Mouse (Mus musculus): Measurements from ENCODE around the gene Set. TPM values are rescaled to one million over a fixed set of nuclear protein-coding genes. Genes with fewer than 3 reads are reported as not detected.

Set gene
- polyA plus RNA-seq, 1 experiment from 2014 or later, result 870 TPM

DNA sequence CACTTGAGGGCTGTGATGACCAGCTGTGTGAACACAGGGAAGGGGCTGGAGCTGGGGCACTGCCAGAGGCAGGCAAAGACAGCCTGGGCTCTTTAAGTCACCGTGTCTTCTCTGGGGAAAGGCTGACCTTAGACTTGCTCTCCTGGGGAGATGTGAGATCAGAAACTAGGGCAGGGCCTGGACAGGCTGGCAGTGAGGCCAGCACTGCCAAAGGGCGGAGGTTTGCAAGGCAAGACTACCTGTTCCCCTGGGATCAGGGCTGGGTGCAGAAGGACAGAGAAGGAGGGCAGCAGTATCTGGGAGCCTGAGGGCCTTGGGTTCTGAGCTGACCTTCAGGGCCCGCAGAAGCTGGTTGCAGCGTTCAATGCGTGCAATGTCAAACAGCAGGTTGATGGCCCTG, 50.5 kb downstream of the Set start:
- H3K4me3 ChIP-seq, result no peak overlapping the region
- H3K36me3 ChIP-seq (replicated peaks), result peaks cover 92% of the 10 kb centered on the region

DNA sequence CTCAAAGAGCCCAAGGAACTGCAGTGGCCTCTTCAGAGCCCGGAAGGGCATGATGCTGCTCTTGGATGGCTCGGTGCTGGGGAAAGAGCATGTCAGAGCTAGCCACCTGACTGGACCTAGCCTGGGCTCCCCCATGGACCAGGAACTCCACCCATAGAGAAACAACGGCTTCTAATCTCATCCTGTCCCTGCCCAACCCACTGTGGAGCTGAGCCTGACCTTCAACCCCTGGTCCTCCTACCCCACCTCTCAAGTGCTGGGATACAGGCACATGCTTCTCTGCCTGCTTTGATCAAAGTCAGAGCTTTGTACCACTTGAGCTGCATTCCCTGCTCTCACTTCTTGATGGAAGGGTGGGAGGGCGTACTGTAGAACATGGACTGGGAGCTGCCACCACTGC, 51.1 kb downstream of the Set start:
- Histone ChIP-seq H3K27ac (replicated peaks) (no peak overlapping the region), H3K9me3 (no peaks in the 10 kb centered on the region), H3K4me1 (no peaks in the 10 kb centered on the region), H3K27me3 (replicated peaks; ENCODE audit: low read depth, poor library complexity, severe bottlenecking) (no peaks in the 10 kb centered on the region), H3K36me3 (replicated peaks) (peaks cover 92% of the 10 kb centered on the region), H3K4me3 (no peak overlapping the region)
- WGBS, result 90% methylated on average over 4 of the region's 4 CpGs
- no peak for DNase-seq (ENCODE audit: low spot score)

More for the DNA sequence above, 50.5 kb downstream of the Set start:
- no peaks in the 10 kb centered on the region for H3K9me3 ChIP-seq
- H3K27ac ChIP-seq (replicated peaks), result no peak overlapping the region
- no peak for DNase-seq (ENCODE audit: low spot score)
- WGBS, result 94% methylated on average over 5 of the region's 5 CpGs
- no peaks in the 10 kb centered on the region for H3K4me1 ChIP-seq
- H3K27me3 ChIP-seq (replicated peaks; ENCODE audit: low read depth, poor library complexity, severe bottlenecking), result no peaks in the 10 kb centered on the region

DNA sequence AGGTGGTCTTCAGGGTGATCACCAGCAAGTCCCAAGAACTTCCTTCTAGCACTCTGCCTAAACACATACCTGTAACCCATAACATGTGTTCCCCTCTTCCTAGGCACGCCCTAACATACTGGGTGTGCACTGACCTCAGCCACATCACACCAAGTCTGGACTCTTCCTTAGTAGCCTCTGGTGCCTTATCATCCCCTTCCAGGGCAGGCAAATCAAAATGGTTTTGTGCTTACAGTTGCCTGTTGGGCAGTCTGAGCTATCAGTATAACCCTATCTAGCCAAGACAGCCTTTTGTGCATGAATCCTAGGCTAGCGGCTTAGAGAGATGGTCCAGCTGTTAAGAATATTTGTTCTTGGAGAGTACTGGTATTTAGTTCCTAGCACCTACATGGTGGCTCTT, 54.3 kb downstream of the Set start:
- no peak for DNase-seq (ENCODE audit: low spot score)
- peaks cover 72% of the 10 kb centered on the region for H3K36me3 ChIP-seq (replicated peaks)
- WGBS, result 87% methylated on average over 2 of the region's 2 CpGs

DNA sequence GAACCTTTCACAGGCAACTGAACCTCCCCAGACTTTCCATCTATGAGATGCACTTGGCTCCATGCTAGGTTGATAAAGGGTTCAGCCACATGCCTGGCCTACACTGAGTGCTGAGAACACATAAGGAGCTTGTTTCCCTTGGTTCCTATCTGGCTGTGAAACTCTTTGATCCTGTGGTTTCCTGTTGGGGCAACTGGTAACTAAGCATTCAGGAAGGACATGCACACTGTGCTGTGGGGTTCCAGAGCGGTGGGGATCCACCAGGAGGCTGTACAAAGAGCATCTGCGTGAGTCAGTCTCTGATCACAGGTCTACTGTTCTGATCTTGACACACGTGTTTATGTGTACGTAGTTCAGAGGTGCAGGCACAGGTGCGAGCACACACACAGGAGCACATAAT, 55.4 kb downstream of the Set start:
- DNase-seq (ENCODE audit: low spot score), result no peak
- no peaks in the 10 kb centered on the region for H3K27me3 ChIP-seq (replicated peaks; ENCODE audit: low read depth, poor library complexity, severe bottlenecking)
- H3K36me3 ChIP-seq (replicated peaks), result peaks cover 61% of the 10 kb centered on the region
- 97% methylated on average over 5 of the region's 5 CpGs for WGBS
- H3K4me3 ChIP-seq, result no peak overlapping the region
- H3K4me1 ChIP-seq, result no peaks in the 10 kb centered on the region
- H3K9me3 ChIP-seq, result no peaks in the 10 kb centered on the region
- no peak overlapping the region for H3K27ac ChIP-seq (replicated peaks)

More for the DNA sequence above, 54.3 kb downstream of the Set start:
- H3K4me3 ChIP-seq, result no peak overlapping the region
- H3K4me1 ChIP-seq, result no peaks in the 10 kb centered on the region
- no peaks in the 10 kb centered on the region for H3K27me3 ChIP-seq (replicated peaks; ENCODE audit: low read depth, poor library complexity, severe bottlenecking)
- H3K9me3 ChIP-seq, result no peaks in the 10 kb centered on the region
- H3K27ac ChIP-seq (replicated peaks), result no peak overlapping the region

DNA sequence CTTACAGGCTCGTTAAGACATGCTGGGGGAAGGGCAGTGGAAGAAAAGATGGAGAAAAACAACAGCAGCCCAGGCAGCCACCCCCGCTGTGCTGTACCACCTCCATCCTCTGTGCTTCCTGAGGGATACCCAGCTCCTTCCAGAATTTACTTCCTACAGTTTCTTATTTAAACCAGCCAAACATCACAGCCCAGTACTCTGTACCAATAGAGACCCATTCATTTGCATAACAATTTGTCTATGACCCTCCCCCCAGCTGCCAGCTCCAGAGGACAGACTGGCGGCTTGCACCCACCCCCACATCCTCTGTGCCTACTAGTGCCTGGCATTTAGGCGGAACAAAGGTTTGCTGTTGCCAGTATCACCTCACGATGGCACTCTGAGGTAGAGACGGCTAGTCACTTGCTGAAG, 62.5 kb downstream of the Set start:
- peak overlapping the region; percentile 2; the same call in 1 of the 2 replicates for H3K27ac ChIP-seq (replicated peaks)
- 24% methylated on average over 6 of the region's 6 CpGs for WGBS
- no peaks in the 10 kb centered on the region for H3K27me3 ChIP-seq (replicated peaks; ENCODE audit: low read depth, poor library complexity, severe bottlenecking)
- no peak overlapping the region for H3K4me3 ChIP-seq
- no peak for DNase-seq (ENCODE audit: low spot score)
- H3K36me3 ChIP-seq (replicated peaks), result peaks cover 11% of the 10 kb centered on the region; the same call in 1 of the 2 replicates
- peaks cover 27% of the 10 kb centered on the region for H3K4me1 ChIP-seq
- no peaks in the 10 kb centered on the region for H3K9me3 ChIP-seq

DNA sequence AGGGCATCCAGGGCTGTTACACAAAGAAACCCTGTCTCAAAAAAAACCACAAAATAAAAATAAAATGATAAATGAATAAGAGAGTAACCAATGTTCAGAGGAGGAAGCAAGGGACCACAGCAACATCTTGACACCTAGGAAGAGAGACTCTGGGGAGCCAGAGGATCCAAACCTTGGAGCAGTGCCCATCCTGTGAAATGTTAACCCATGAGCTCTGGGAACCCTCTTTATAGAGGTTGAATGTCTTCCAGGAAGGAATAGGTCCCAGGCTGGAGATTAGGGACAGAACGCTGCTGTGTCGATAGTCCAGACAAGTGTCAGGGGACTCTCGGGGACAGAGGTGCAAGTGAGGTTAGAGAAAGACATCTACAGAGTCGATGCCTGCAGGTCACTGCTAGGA, 63.1 kb downstream of the Set start:
- Histone ChIP-seq H3K4me1 (peaks cover 34% of the 10 kb centered on the region), H3K27ac (replicated peaks) (no peak overlapping the region), H3K4me3 (no peak overlapping the region)

More for the DNA sequence above, 63.1 kb downstream of the Set start:
- Histone ChIP-seq H3K9me3 (no peaks in the 10 kb centered on the region), H3K36me3 (replicated peaks) (peaks cover 9% of the 10 kb centered on the region; the same call in 1 of the 2 replicates), H3K27me3 (replicated peaks; ENCODE audit: low read depth, poor library complexity, severe bottlenecking) (no peaks in the 10 kb centered on the region)
- DNase-seq (ENCODE audit: low spot score), result no peak
- 89% methylated on average over 4 of the region's 4 CpGs for WGBS

Other genes starting within 250 kb of the Set start
- gene Urm1, start 237.3 kb upstream of the Set start, polyA plus RNA-seq (2016; fragmentation: Nextera tagmentation; extraction: Ambion mirVana), result 18.0 and 23.7 TPM in 2 replicates
- 12.3 and 19.2 TPM in 2 replicates for gene Cercam, start 188.2 kb upstream of the Set start, polyA plus RNA-seq (2016; fragmentation: Nextera tagmentation; extraction: Ambion mirVana)
- 102 and 111 TPM in 2 replicates for gene Odf2, start 168.2 kb upstream of the Set start, polyA plus RNA-seq (2016; fragmentation: Nextera tagmentation; extraction: Ambion mirVana)
- gene Gle1, start 122.0 kb upstream of the Set start, polyA plus RNA-seq (2016; fragmentation: Nextera tagmentation; extraction: Ambion mirVana), result 78.1 and 79.6 TPM in 2 replicates
- 92.9 and 95.8 TPM in 2 replicates for gene Sptan1, start 91.8 kb upstream of the Set start, polyA plus RNA-seq (2016; fragmentation: Nextera tagmentation; extraction: Ambion mirVana)
- 29.4 and 32.9 TPM in 2 replicates for gene Wdr34, start 8.5 kb upstream of the Set start, polyA plus RNA-seq (2016; fragmentation: Nextera tagmentation; extraction: Ambion mirVana)
- 12.7 and 13.9 TPM in 2 replicates for gene Pkn3, start 20.3 kb downstream of the Set start, polyA plus RNA-seq (2016; fragmentation: Nextera tagmentation; extraction: Ambion mirVana)
- 35.2 and 37.7 TPM in 2 replicates for gene Zdhhc12, start 36.3 kb downstream of the Set start, polyA plus RNA-seq (2016; fragmentation: Nextera tagmentation; extraction: Ambion mirVana)
- 7.1 and 7.4 TPM in 2 replicates for gene Zer1, start 67.2 kb downstream of the Set start, polyA plus RNA-seq (2016; fragmentation: Nextera tagmentation; extraction: Ambion mirVana)
- gene Tbc1d13, start 76.4 kb downstream of the Set start, polyA plus RNA-seq (2016; fragmentation: Nextera tagmentation; extraction: Ambion mirVana), result 8.1 and 8.2 TPM in 2 replicates
- 18.3 and 19.9 TPM in 2 replicates for gene Endog, start 114.1 kb downstream of the Set start, polyA plus RNA-seq (2016; fragmentation: Nextera tagmentation; extraction: Ambion mirVana)
- 95.4 and 98.5 TPM in 2 replicates for gene Spout1, start 121.1 kb downstream of the Set start, polyA plus RNA-seq (2016; fragmentation: Nextera tagmentation; extraction: Ambion mirVana)
- gene Kyat1, start 148.5 kb downstream of the Set start, polyA plus RNA-seq (2016; fragmentation: Nextera tagmentation; extraction: Ambion mirVana), result 8.2 and 8.3 TPM in 2 replicates
- gene Lrrc8a, start 180.3 kb downstream of the Set start, polyA plus RNA-seq (2016; fragmentation: Nextera tagmentation; extraction: Ambion mirVana), result 46.5 and 47.5 TPM in 2 replicates
- 0.05 and 0.09 TPM in 2 replicates for gene Gm28035, start 183.2 kb downstream of the Set start, polyA plus RNA-seq (2016; fragmentation: Nextera tagmentation; extraction: Ambion mirVana)
- gene Phyhd1, start 208.8 kb downstream of the Set start, polyA plus RNA-seq (2016; fragmentation: Nextera tagmentation; extraction: Ambion mirVana), result 2.9 and 4.9 TPM in 2 replicates
- not detected in 2 replicates for gene Gm28038, start 223.7 kb downstream of the Set start, polyA plus RNA-seq (2016; fragmentation: Nextera tagmentation; extraction: Ambion mirVana)
- gene Dolk, start 229.0 kb downstream of the Set start, polyA plus RNA-seq (2016; fragmentation: Nextera tagmentation; extraction: Ambion mirVana), result 23.9 and 24.0 TPM in 2 replicates
- 68.0 and 76.6 TPM in 2 replicates for gene Nup188, start 229.0 kb downstream of the Set start, polyA plus RNA-seq (2016; fragmentation: Nextera tagmentation; extraction: Ambion mirVana)